Mouse (Mus musculus): ENCODE data around the gene Tchhl1. TPM values are rescaled to one million over a fixed set of nuclear protein-coding genes. Genes with fewer than 3 reads are reported as not detected.
A peak's percentile ranks its signal among the peaks of the same experiment; 100 is the strongest.

Gene Tchhl1
- polyA plus RNA-seq, 1 experiment, result not detected

GRCm38 (mm10) chr3:93514628-93515027 is 46.1 kb downstream of the Tchhl1 start:
- TF ChIP-seq FOSL1 (IDR thresholded peaks at IDR 0.05; ENCODE audit: insufficient read depth, low read length, poor library complexity, severe bottlenecking) (no peak), MYOG (IDR thresholded peaks at IDR 0.05; ENCODE audit: control insufficient read depth, extremely low read depth, insufficient read length) (no peak), MYOD1 (IDR thresholded peaks at IDR 0.05; ENCODE audit: control insufficient read depth, insufficient read length, low read depth) (no peak), CTCF (IDR thresholded peaks at IDR 0.05; ENCODE audit: control insufficient read depth, insufficient read depth, insufficient read length) (no peak), USF1 (IDR thresholded peaks at IDR 0.05; ENCODE audit: low read depth) (no peak), MAX (IDR thresholded peaks at IDR 0.05) (no peak)
- H3K79me3 ChIP-seq (ENCODE audit: low read depth), result no peaks in the 10 kb centered on the region
- no peaks in the 10 kb centered on the region for H3K79me2 ChIP-seq (ENCODE audit: control insufficient read depth, insufficient read depth)
- H3K36me3 ChIP-seq (ENCODE audit: control insufficient read depth, insufficient read depth), result no peaks in the 10 kb centered on the region
- no peak overlapping the region for H3K4me3 ChIP-seq (ENCODE audit: insufficient read depth, poor library complexity, severe bottlenecking)
- H3K27me3 ChIP-seq (ENCODE audit: control insufficient read depth, insufficient read depth, insufficient read length), result no peaks in the 10 kb centered on the region
- H3ac ChIP-seq (ENCODE audit: control insufficient read depth, insufficient read length, low read depth), result no peak overlapping the region

GRCm38 (mm10) chr3:93517343-93517742 is 48.8 kb downstream of the Tchhl1 start:
- Histone ChIP-seq H3K4me3 (ENCODE audit: insufficient read depth, poor library complexity, severe bottlenecking) (no peak overlapping the region), H3ac (ENCODE audit: control insufficient read depth, insufficient read length, low read depth) (no peak overlapping the region), H3K27me3 (ENCODE audit: control insufficient read depth, insufficient read depth, insufficient read length) (no peaks in the 10 kb centered on the region), H3K36me3 (ENCODE audit: control insufficient read depth, insufficient read depth) (no peaks in the 10 kb centered on the region), H3K79me3 (ENCODE audit: low read depth) (peaks cover 13% of the 10 kb centered on the region), H3K79me2 (ENCODE audit: control insufficient read depth, insufficient read depth) (peaks cover 20% of the 10 kb centered on the region)
- TF ChIP-seq CEBPB (IDR thresholded peaks at IDR 0.05; ENCODE audit: low read depth) (no peak), CTCF (IDR thresholded peaks at IDR 0.05; ENCODE audit: control insufficient read depth, insufficient read depth, insufficient read length) (no peak), FOSL1 (IDR thresholded peaks at IDR 0.05; ENCODE audit: insufficient read depth, low read length, poor library complexity, severe bottlenecking) (no peak), MYOG (IDR thresholded peaks at IDR 0.05; ENCODE audit: control insufficient read depth, extremely low read depth, insufficient read length) (no peak), USF1 (IDR thresholded peaks at IDR 0.05; ENCODE audit: low read depth) (no peak)

DNA sequence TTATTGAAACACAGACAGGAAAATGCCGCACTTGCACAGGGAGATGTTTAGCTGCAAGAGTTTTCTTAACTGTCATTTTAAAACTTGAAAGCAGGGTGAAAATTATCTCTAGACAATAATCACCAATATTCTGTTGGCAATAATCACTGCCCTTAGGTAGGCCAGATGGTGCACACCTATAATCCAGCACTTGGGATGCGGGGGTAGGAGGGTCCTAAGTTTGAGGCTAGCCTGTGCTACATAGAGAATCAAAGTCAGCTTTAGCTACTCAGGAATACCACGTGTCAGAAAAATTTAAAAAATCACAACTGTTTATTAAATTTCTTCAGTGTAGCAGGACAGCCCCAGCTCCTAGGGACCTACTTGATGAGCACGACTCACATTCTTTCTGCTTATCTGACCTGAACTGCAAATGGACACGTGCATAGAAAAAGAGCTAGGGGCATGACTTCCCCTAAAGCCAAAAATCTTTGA is 51.3 kb downstream of the Tchhl1 start:
- H3K27me3 ChIP-seq (ENCODE audit: control insufficient read depth, insufficient read depth, insufficient read length), result no peaks in the 10 kb centered on the region
- H3K79me2 ChIP-seq (ENCODE audit: control insufficient read depth, insufficient read depth), result peaks cover 45% of the 10 kb centered on the region
- H3K4me3 ChIP-seq (ENCODE audit: insufficient read depth, poor library complexity, severe bottlenecking), result peak overlapping the region; percentile 47
- no peak for TF ChIP-seq FOSL1 (IDR thresholded peaks at IDR 0.05; ENCODE audit: insufficient read depth, low read length, poor library complexity, severe bottlenecking)
- TF ChIP-seq MYOG (IDR thresholded peaks at IDR 0.05; ENCODE audit: control insufficient read depth, extremely low read depth, insufficient read length), result no peak
- peak; percentile 66 for TF ChIP-seq MAX (IDR thresholded peaks at IDR 0.05)
- TF ChIP-seq CEBPB (IDR thresholded peaks at IDR 0.05; ENCODE audit: low read depth), result no peak
- peak; percentile 8 for TF ChIP-seq USF1 (IDR thresholded peaks at IDR 0.05; ENCODE audit: low read depth)
- peaks cover 34% of the 10 kb centered on the region for H3K79me3 ChIP-seq (ENCODE audit: low read depth)
- peaks cover 18% of the 10 kb centered on the region for H3K36me3 ChIP-seq (ENCODE audit: control insufficient read depth, insufficient read depth)
- peak overlapping the region; percentile 59 for H3ac ChIP-seq (ENCODE audit: control insufficient read depth, insufficient read length, low read depth)

- Histone ChIP-seq H3K79me2 (ENCODE audit: control insufficient read depth, insufficient read depth) (peaks cover 51% of the 10 kb centered on the region), H3K79me3 (ENCODE audit: low read depth) (peaks cover 35% of the 10 kb centered on the region), H3ac (ENCODE audit: control insufficient read depth, insufficient read length, low read depth) (peak within 1 kb of the TSS; percentile 95), H3K4me3 (ENCODE audit: insufficient read depth, poor library complexity, severe bottlenecking) (peak within 1 kb of the TSS; percentile 47), H3K36me3 (ENCODE audit: control insufficient read depth, insufficient read depth) (peaks cover 19% of the 10 kb centered on the region), H3K27me3 (ENCODE audit: control insufficient read depth, insufficient read depth, insufficient read length) (no peaks in the 10 kb centered on the region)
- TF ChIP-seq USF1 (IDR thresholded peaks at IDR 0.05; ENCODE audit: low read depth) (no peak), CTCF (IDR thresholded peaks at IDR 0.05; ENCODE audit: control insufficient read depth, insufficient read depth, insufficient read length) (no peak), MAX (IDR thresholded peaks at IDR 0.05) (no peak), FOSL1 (IDR thresholded peaks at IDR 0.05; ENCODE audit: insufficient read depth, low read length, poor library complexity, severe bottlenecking) (no peak), MYOD1 (IDR thresholded peaks at IDR 0.05; ENCODE audit: control insufficient read depth, insufficient read length, low read depth) (no peak), MYOG (IDR thresholded peaks at IDR 0.05; ENCODE audit: control insufficient read depth, extremely low read depth, insufficient read length) (no peak), CEBPB (IDR thresholded peaks at IDR 0.05; ENCODE audit: low read depth) (no peak)
Observed at GRCm38 (mm10) chr3:93520330-93521193, 52.0 kb downstream of the Tchhl1 start, which contains the start of gene S100a11. S100a11 (plus strand) TSS chr3:93520488.

Small RNA genes within 50 kb of the gene (microRNA-seq; reads per million reads assigned to microRNA genes)
- gene Gm22752 (ENCODE audit: borderline microRNAs expressed), result not detected

Other genes starting within 250 kb of the Tchhl1 start
- not detected for gene Flg, start 195.2 kb upstream of the Tchhl1 start, polyA plus RNA-seq (2012; fragmentation: generic; extraction: Trizol)
- not detected for gene Hrnr, start 149.0 kb upstream of the Tchhl1 start, polyA plus RNA-seq (2012; fragmentation: generic; extraction: Trizol)
- gene Rptn, start 75.1 kb upstream of the Tchhl1 start, polyA plus RNA-seq (2012; fragmentation: generic; extraction: Trizol), result not detected
- 0.04 TPM for gene Tchh, start 26.4 kb upstream of the Tchhl1 start, polyA plus RNA-seq (2012; fragmentation: generic; extraction: Trizol)
- 3,212 TPM for gene S100a11, start 51.7 kb downstream of the Tchhl1 start, polyA plus RNA-seq (2012; fragmentation: generic; extraction: Trizol)
- gene S100a10, start 86.3 kb downstream of the Tchhl1 start, polyA plus RNA-seq (2012; fragmentation: generic; extraction: Trizol), result 1,750 TPM
- gene Tdpoz2, start 183.9 kb downstream of the Tchhl1 start, polyA plus RNA-seq (2012; fragmentation: generic; extraction: Trizol), result not detected
- not detected for gene Tdpoz1, start 207.6 kb downstream of the Tchhl1 start, polyA plus RNA-seq (2012; fragmentation: generic; extraction: Trizol)
- not detected for gene Gm37596, start 224.3 kb downstream of the Tchhl1 start, polyA plus RNA-seq (2012; fragmentation: generic; extraction: Trizol)